32 mouse cellular contexts compared by ENCODE assay signal in the genomic region with DNA sequence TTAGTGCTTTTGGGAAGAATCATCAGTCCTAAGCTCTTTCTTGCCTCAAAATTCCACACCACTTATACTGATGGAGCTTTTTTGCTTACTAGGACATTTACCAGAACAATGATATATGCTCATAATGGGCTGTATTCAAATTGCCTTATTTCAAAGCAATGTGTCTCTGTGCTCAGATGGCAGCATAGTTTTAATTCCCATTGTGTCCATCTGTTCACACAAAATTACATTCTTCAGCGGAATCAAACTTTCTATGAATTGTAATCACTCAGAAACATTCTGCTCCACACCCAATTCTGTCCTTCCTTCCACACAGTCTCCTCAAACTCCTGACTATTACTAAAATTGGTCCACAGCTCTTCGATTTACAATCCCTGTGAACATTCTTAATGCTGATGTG.
"Had no signal": no experiment of that assay in that cellular context is flagged by ENCODE, and none has a peak within 500 bp of the region (broad histone marks: within the 10 kb centered on the region; RNA-seq: fewer than 3 reads in every experiment).

No protein-coding gene starts in this region.

- ATAC-seq: liver, embryonic 12.5 days; liver, postnatal 0 days; lung, postnatal 0 days; midbrain, embryonic 13.5 days; midbrain, embryonic 15.5 days; midbrain, embryonic 16.5 days had no signal

- H3K27me3 ChIP-seq: limb, embryonic 12.5 days; limb, embryonic 13.5 days; limb, embryonic 15.5 days; liver, embryonic 12.5 days; liver, embryonic 13.5 days; liver, embryonic 15.5 days; lung, embryonic 15.5 days; megakaryocyte, embryonic 14.5 days; midbrain, embryonic 12.5 days; midbrain, embryonic 13.5 days; midbrain, embryonic 15.5 days; neural tube, embryonic 12.5 days had no signal

- H3K36me3 ChIP-seq: limb, embryonic 10.5 days; limb, embryonic 12.5 days; limb, embryonic 13.5 days; limb, embryonic 15.5 days; liver, embryonic 12.5 days; liver, embryonic 13.5 days; liver, embryonic 15.5 days; lung, embryonic 15.5 days; midbrain, embryonic 10.5 days; midbrain, embryonic 12.5 days; midbrain, embryonic 13.5 days; midbrain, embryonic 15.5 days; neural tube, embryonic 12.5 days had no signal

- H3K9ac ChIP-seq: limb, embryonic 12.5 days; limb, embryonic 13.5 days; limb, embryonic 15.5 days; liver, embryonic 12.5 days; liver, embryonic 13.5 days; liver, embryonic 14.5 days; liver, embryonic 15.5 days; liver, postnatal 0 days; lung, embryonic 14.5 days; lung, embryonic 15.5 days; midbrain, embryonic 12.5 days; midbrain, embryonic 13.5 days; midbrain, embryonic 15.5 days; neural tube, embryonic 12.5 days had no signal

- H3K9me3 ChIP-seq: limb, embryonic 10.5 days; limb, embryonic 12.5 days; limb, embryonic 13.5 days; limb, embryonic 15.5 days; liver, embryonic 12.5 days; liver, embryonic 13.5 days; liver, embryonic 15.5 days; lung, embryonic 15.5 days; midbrain, embryonic 10.5 days; midbrain, embryonic 12.5 days; midbrain, embryonic 13.5 days; midbrain, embryonic 15.5 days; neural tube, embryonic 12.5 days had no signal

- DNase-seq: left cerebral cortex, postnatal 4 days; liver; liver, embryonic 13.5 days; liver, postnatal 0 days; lung, adult 18-20 months; lung, adult 2 months; lung, embryonic 14.5 days; lung, postnatal 10 days; lung, postnatal 14 days; lung, postnatal 36 days; lung, postnatal 4 days; midbrain, embryonic 14.5 days had no signal

- H3K4me3 ChIP-seq: limb, embryonic 10.5 days; limb, embryonic 12.5 days; limb, embryonic 13.5 days; limb, embryonic 15.5 days; liver, embryonic 12.5 days; liver, embryonic 13.5 days; liver, embryonic 15.5 days; lung, embryonic 15.5 days; megakaryocyte, embryonic 14.5 days; midbrain, embryonic 10.5 days; midbrain, embryonic 12.5 days; midbrain, embryonic 13.5 days; midbrain, embryonic 15.5 days; myocyte; neural tube, embryonic 12.5 days had no signal

- H3K4me2 ChIP-seq: limb, embryonic 12.5 days; limb, embryonic 13.5 days; limb, embryonic 15.5 days; liver, embryonic 11.5 days; liver, embryonic 12.5 days; liver, embryonic 13.5 days; liver, embryonic 15.5 days; lung, embryonic 14.5 days; lung, embryonic 15.5 days; midbrain, embryonic 11.5 days; midbrain, embryonic 12.5 days; midbrain, embryonic 13.5 days; midbrain, embryonic 15.5 days; neural tube, embryonic 12.5 days had no signal

- H3K4me1 ChIP-seq: limb, embryonic 12.5 days; limb, embryonic 15.5 days; liver, embryonic 12.5 days; liver, embryonic 13.5 days; liver, embryonic 15.5 days; megakaryocyte, embryonic 14.5 days; midbrain, embryonic 10.5 days; midbrain, embryonic 12.5 days; midbrain, embryonic 13.5 days; midbrain, embryonic 15.5 days; neural tube, embryonic 12.5 days had no signal

- H3K27ac ChIP-seq: limb, embryonic 10.5 days; limb, embryonic 12.5 days; limb, embryonic 13.5 days; limb, embryonic 15.5 days; liver, embryonic 12.5 days; liver, embryonic 13.5 days; liver, embryonic 14.5 days; liver, embryonic 15.5 days; lung, embryonic 15.5 days; macrophage; midbrain, embryonic 10.5 days; midbrain, embryonic 12.5 days; midbrain, embryonic 13.5 days; midbrain, embryonic 15.5 days; neural tube, embryonic 12.5 days had no signal
